Mouse (Mus musculus) heart, embryonic 12.5 days (tissue): ENCODE results near the gene Ghitm. TPM values are rescaled to one million over a fixed set of nuclear protein-coding genes. Genes with fewer than 3 reads are reported as not detected.
A peak's percentile ranks its signal among the peaks of the same experiment; 100 is the strongest.
"Not testable (repeated sequence)": the region's sequence is repeated elsewhere in the genome, so short reads cannot be mapped to it uniquely, and the experiment has no call there.

ENCODE experiments used
- ATAC-seq: fragments of 200-750 bp; cut with Nextera tagmentation; 2 replicates; pipeline ENCODE4 v1.8.0; 2017; ENCODE audit warnings: moderate TSS enrichment, moderate library complexity; ENCODE audit not compliant: insufficient number of reproducible peaks, low FRiP score
- H3K27ac ChIP-seq: fragments of 300-500 bp; sonication (generic); 2 replicates; pipeline ENCODE4 v1.5.1; 2016; ENCODE audit warnings: mild to moderate bottlenecking, moderate library complexity; ENCODE audit not compliant: poor library complexity, severe bottlenecking
- H3K27me3 ChIP-seq: fragments of 300-500 bp; sonication (generic); replicated peaks from 2 replicates; pipeline ENCODE4 v1.6.1; 2016; ENCODE audit warnings: mild to moderate bottlenecking, moderate library complexity
- H3K36me3 ChIP-seq: fragments of 300-500 bp; sonication (generic); 2 replicates; pipeline ENCODE4 v1.6.1; 2016; ENCODE audit warnings: mild to moderate bottlenecking, moderate library complexity
- H3K4me1 ChIP-seq: fragments of 300-500 bp; sonication (generic); replicated peaks from 2 replicates; pipeline ENCODE4 v1.6.1; 2016; ENCODE audit warnings: mild to moderate bottlenecking
- H3K4me2 ChIP-seq: fragments of 300-500 bp; sonication (generic); 2 replicates; pipeline ENCODE4 v1.6.1; 2016; ENCODE audit warnings: mild to moderate bottlenecking, moderate library complexity
- H3K4me3 ChIP-seq: fragments of 300-500 bp; sonication (generic); 2 replicates; pipeline ENCODE4 v1.5.1; 2016; ENCODE audit warnings: mild to moderate bottlenecking
- H3K9ac ChIP-seq: fragments of 300-500 bp; sonication (generic); 2 replicates; pipeline ENCODE4 v1.6.1; 2016; ENCODE audit warnings: mild to moderate bottlenecking, moderate library complexity
- H3K9me3 ChIP-seq: fragments of 300-500 bp; sonication (generic); replicated peaks from 2 replicates; pipeline ENCODE4 v1.6.1; 2016; ENCODE audit warnings: mild to moderate bottlenecking, moderate library complexity
- WGBS: fragments of 180-500 bp; shearing (Covaris S2); methylation state at CpG from one replicate; pipeline ENCODE4 v1.1.7; 2016; 5-methylcytosine and 5-hydroxymethylcytosine counted together
- polyA plus RNA-seq: library from polyadenylated mRNA; unstranded; fragments of >200 nt; fragmentation: Nextera tagmentation; extraction: Ambion mirVana; gene quantifications from 2 replicates; pipeline ENCODE4 v1.2.1, GENCODE M21; 2016

Gene Ghitm
- 366 and 371 TPM in 2 replicates for polyA plus RNA-seq

- Histone ChIP-seq H3K4me3 (peak within 1 kb of the TSS; percentile 100), H3K9me3 (no peaks in the 10 kb centered on the region), H3K27ac (peak within 1 kb of the TSS; percentile 95), H3K9ac (peak within 1 kb of the TSS; percentile 97), H3K4me2 (peak within 1 kb of the TSS; percentile 73), H3K27me3 (no peaks in the 10 kb centered on the region), H3K36me3 (peaks cover 26% of the 10 kb centered on the region), H3K4me1 (peaks cover 4% of the 10 kb centered on the region)
- WGBS, result under 1% methylated on average over 38 of the region's 38 CpGs
- peak; percentile 99 for ATAC-seq
Observed at GRCm38 (mm10) chr14:37135127-37135593, at the start of gene Ghitm. Gene Ghitm, minus strand, starts transcription at chr14:37135272.

GRCm38 (mm10) chr14:37184871-37185270, 49.8 kb upstream of the Ghitm start:
- no peak for ATAC-seq
- H3K9me3 ChIP-seq, result no peaks in the 10 kb centered on the region
- H3K27me3 ChIP-seq, result no peaks in the 10 kb centered on the region
- no peak overlapping the region for H3K27ac ChIP-seq
- no peak overlapping the region for H3K4me2 ChIP-seq
- H3K4me3 ChIP-seq, result no peak overlapping the region
- no peaks in the 10 kb centered on the region for H3K36me3 ChIP-seq
- no peaks in the 10 kb centered on the region for H3K4me1 ChIP-seq
- 66% methylated on average over 2 of the region's 2 CpGs for WGBS
- H3K9ac ChIP-seq, result no peak overlapping the region

DNA sequence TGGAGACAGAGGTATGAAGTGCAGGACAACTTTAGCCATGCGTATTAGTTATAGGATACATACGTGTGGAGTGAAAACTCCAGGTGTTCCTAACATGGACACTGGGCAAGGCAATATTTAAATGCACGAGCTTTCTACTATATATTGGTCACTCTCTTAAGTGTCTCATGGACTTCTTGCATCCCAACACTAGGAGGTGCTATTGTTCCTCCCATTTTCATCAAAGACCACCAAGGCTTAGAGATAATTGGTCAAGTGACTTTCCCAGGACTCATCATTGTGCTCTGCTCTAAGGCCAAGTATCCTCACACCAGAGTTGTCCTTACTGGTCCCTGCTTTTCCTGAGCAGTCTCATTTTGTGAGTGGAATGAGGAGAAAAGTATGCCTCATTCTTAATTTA, 39.4 kb upstream of the Ghitm start:
- Histone ChIP-seq H3K27me3 (no peaks in the 10 kb centered on the region), H3K4me2 (no peak overlapping the region), H3K4me3 (no peak overlapping the region), H3K36me3 (no peaks in the 10 kb centered on the region), H3K9ac (no peak overlapping the region), H3K27ac (no peak overlapping the region), H3K9me3 (no peaks in the 10 kb centered on the region; the same call in 1 of the 2 replicates), H3K4me1 (no peaks in the 10 kb centered on the region)
- 66% methylated on average over 3 of the region's 3 CpGs for WGBS
- no peak for ATAC-seq

- ATAC-seq, result 0 out of 2 replicates have a peak, but pooled peaks have one; percentile 55
- Histone ChIP-seq H3K27ac (no peak overlapping the region), H3K36me3 (no peaks in the 10 kb centered on the region), H3K9me3 (0 out of 2 replicates have a peak, but pooled peaks cover 1% of the 10 kb centered on the region), H3K9ac (no peak overlapping the region), H3K27me3 (no peaks in the 10 kb centered on the region), H3K4me3 (no peak overlapping the region), H3K4me2 (no peak overlapping the region), H3K4me1 (no peaks in the 10 kb centered on the region)
- 71% methylated on average over 1 of the region's 1 CpGs for WGBS
Observed at GRCm38 (mm10) chr14:37165266-37165926, 30.3 kb upstream of the Ghitm start.

- Histone ChIP-seq H3K27ac (no peak overlapping the region), H3K4me3 (no peak overlapping the region), H3K4me2 (no peak overlapping the region), H3K4me1 (no peaks in the 10 kb centered on the region), H3K9me3 (0 out of 2 replicates have a peak, but pooled peaks cover 3% of the 10 kb centered on the region), H3K36me3 (no peaks in the 10 kb centered on the region), H3K27me3 (no peaks in the 10 kb centered on the region), H3K9ac (no peak overlapping the region)
- ATAC-seq, result no peak
- 68% methylated on average over 4 of the region's 4 CpGs for WGBS
Observed at GRCm38 (mm10) chr14:37164392-37165032, 29.4 kb upstream of the Ghitm start.

- H3K27me3 ChIP-seq, result no peaks in the 10 kb centered on the region
- no peak overlapping the region for H3K4me2 ChIP-seq
- H3K9me3 ChIP-seq, result 0 out of 2 replicates have a peak, but pooled peaks cover 3% of the 10 kb centered on the region
- no peaks in the 10 kb centered on the region for H3K4me1 ChIP-seq
- H3K4me3 ChIP-seq, result no peak overlapping the region
- 68% methylated on average over 4 of the region's 4 CpGs for WGBS
- no peaks in the 10 kb centered on the region for H3K36me3 ChIP-seq
- H3K9ac ChIP-seq, result no peak overlapping the region
- ATAC-seq, result 0 out of 2 replicates have a peak, but pooled peaks have one; percentile 79
- H3K27ac ChIP-seq, result no peak overlapping the region
Observed at GRCm38 (mm10) chr14:37163277-37163956, 28.3 kb upstream of the Ghitm start.

DNA sequence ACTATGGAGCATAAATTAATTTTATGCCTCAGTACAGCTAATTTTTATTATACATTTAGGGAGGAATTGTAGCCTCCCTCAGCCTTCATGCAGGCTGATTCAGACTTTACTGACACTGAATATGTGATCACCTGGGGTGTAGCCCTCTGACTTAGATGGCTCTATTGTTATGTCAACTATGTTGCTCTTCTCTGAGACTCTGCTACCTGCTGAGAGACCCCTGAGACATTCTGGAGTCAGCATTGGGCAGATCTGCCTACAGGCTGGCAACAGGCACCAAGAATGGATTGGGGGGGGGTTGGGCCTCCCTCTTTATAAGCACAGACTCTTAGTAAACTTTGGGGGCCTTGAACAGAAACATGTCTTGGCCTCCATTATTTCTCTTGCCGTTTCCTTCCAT, 19.3 kb upstream of the Ghitm start:
- WGBS, result 89% methylated on average over 1 of the region's 1 CpGs
- H3K4me1 ChIP-seq, result no peaks in the 10 kb centered on the region
- H3K4me3 ChIP-seq, result no peak overlapping the region
- H3K4me2 ChIP-seq, result no peak overlapping the region
- ATAC-seq, result no peak
- H3K9me3 ChIP-seq, result peaks cover 19% of the 10 kb centered on the region
- no peaks in the 10 kb centered on the region for H3K36me3 ChIP-seq
- no peak overlapping the region for H3K9ac ChIP-seq
- H3K27ac ChIP-seq, result no peak overlapping the region
- no peaks in the 10 kb centered on the region for H3K27me3 ChIP-seq

DNA sequence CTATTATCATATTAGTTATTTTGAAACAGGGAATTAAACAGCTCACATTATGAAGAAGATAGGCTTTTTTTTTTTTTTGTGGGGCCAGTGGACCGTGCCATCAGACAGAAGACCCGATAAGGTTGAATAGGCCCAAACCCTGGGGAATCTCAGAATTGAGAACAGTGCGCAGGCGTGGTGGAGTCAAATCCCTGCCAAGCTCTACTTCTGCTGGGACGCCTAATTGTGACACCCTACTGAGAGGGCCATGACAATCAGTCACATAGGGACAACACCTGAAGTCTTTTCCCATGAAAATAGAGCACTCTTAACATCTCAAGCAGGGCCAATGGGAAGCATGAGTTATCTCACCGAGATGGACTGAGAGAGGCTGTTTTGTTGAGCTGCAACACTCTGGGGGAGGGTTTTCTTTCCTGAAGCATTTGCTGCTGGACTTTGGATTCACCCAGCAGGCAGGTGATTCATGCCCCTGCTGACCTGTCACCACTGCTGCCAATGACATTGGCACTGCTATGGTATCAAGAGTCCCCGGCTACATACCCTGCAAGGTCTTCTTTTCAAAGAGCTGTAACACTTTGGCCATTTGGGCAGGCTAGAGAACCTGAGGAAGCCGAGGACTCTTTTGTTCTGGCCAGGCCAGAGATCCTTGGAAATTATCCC, 4.1 kb upstream of the Ghitm start:
- Histone ChIP-seq H3K4me3 (no peak overlapping the region), H3K27ac (no peak overlapping the region), H3K9ac (no peak overlapping the region), H3K27me3 (no peaks in the 10 kb centered on the region), H3K4me2 (no peak overlapping the region), H3K36me3 (no peaks in the 10 kb centered on the region), H3K9me3 (no peaks in the 10 kb centered on the region), H3K4me1 (no peaks in the 10 kb centered on the region)
- WGBS, result 66% methylated on average over 8 of the region's 8 CpGs
- ATAC-seq, result no peak

GRCm38 (mm10) chr14:37137596-37137995, 2.5 kb upstream of the Ghitm start:
- H3K9ac ChIP-seq, H3K27ac ChIP-seq, H3K27me3 ChIP-seq, H3K4me3 ChIP-seq, H3K4me1 ChIP-seq, H3K36me3 ChIP-seq, ATAC-seq, H3K9me3 ChIP-seq, H3K4me2 ChIP-seq: not testable (repeated sequence)
- WGBS, result 74% methylated on average over 3 of the region's 3 CpGs

DNA sequence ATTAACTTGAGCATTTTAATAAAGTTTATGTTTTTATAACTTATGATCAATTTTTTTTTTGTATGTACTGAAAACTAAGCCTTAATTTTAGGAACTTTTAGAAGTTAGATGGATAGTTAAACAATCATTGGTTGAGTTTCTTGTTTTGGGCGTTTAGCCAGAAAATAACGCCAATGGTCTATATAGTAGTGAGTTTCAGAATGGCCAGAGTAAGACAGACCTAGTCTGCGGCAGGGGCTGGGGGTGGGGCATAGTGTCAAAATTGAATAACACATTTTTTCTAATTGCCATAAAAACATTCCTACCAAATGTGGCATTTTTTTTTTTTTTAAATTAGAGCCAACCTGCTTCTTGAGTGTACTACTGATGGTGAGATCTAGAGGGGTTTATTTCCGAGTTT, 1.0 kb upstream of the Ghitm start:
- 72% methylated on average over 4 of the region's 4 CpGs for WGBS
- Histone ChIP-seq H3K4me1 (peaks cover 4% of the 10 kb centered on the region), H3K27ac (no peak overlapping the region), H3K9ac (no peak overlapping the region), H3K36me3 (peaks cover 18% of the 10 kb centered on the region), H3K4me2 (no peak overlapping the region), H3K27me3 (no peaks in the 10 kb centered on the region), H3K9me3 (no peaks in the 10 kb centered on the region), H3K4me3 (no peak overlapping the region)
- ATAC-seq, result no peak

DNA sequence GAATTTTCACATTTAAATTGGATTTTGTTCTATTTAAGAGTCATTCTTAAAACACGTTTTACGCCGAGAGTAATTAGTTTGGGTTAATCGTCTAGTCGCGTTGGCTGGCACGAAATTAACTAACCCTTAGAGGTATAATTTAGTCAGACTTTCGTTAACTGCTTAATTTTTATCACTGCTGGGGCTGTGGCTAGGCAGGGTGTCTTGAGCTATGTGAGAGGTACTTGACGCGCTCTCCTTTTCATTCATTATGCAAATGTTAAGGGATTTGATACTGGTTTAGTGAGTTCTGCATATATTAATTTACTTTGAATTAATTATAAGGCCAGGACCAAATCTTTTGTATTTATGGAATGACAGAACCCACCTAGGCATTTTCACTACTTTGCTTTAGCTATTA, 599 bp upstream of the Ghitm start:
- Histone ChIP-seq H3K4me1 (peaks cover 4% of the 10 kb centered on the region), H3K9me3 (no peaks in the 10 kb centered on the region), H3K4me3 (peak overlapping the region; percentile 100), H3K9ac (peak overlapping the region; percentile 61), H3K27ac (no peak overlapping the region), H3K27me3 (no peaks in the 10 kb centered on the region), H3K4me2 (peak overlapping the region; percentile 63), H3K36me3 (peaks cover 22% of the 10 kb centered on the region)
- no peak for ATAC-seq
- WGBS, result 3% methylated on average over 10 of the region's 10 CpGs
